Mouse (Mus musculus): ENCODE results near the gene Iapp.
"Not testable (repeated sequence)": the region's sequence is repeated elsewhere in the genome, so short reads cannot be mapped to it uniquely, and the experiment has no call there.

Iapp gene

DNA sequence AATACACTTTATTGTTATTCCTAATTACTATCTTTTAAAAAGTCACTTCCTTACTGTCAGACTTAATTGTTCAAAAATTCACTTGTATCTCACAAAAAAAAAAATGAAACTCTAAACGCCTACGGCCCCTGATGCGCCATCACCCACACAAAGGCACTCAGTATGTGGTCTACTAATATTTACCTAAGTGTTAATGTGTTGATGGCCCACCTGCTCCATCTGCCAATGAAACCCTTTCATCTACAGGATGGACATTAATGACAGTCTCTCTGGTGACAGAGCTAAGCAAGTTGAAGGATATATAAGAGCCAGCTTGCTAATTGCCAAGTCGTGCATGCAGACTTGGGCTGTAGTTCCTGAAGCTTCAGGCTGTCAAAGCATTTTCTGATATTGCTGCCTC lies at the start of gene Iapp:
TSS of gene Iapp (plus strand) at position 326 of the 400 bp plus-strand sequence.
- no peak for DNase-seq

DNA sequence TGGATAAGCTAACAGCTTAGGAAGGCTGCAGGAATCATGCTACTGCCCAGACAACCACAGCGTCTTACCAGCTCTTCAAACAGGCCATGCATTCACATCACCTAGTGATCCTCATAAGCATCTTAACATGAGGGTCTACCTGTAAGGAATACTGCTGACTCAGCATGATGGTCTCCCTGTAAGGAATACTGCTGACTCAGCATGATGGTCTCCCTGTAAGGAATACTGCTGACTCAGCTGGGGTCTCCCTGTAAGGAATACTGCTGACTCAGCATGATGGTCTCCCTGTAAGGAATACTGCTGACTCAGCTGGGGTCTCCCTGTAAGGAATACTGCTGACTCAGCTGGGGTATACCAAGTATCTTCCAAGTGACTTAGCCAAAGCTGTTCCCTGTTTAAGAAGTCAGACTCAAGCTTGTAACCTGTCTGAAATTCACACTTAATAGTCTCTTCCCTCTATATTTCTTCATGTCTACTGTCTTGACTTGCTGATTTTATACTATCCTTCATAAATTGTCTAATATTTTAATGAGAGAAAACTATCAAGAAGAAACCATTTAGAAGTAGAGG lies 47.4 kb upstream of the Iapp start:
- DNase-seq: not testable (repeated sequence)

DNA sequence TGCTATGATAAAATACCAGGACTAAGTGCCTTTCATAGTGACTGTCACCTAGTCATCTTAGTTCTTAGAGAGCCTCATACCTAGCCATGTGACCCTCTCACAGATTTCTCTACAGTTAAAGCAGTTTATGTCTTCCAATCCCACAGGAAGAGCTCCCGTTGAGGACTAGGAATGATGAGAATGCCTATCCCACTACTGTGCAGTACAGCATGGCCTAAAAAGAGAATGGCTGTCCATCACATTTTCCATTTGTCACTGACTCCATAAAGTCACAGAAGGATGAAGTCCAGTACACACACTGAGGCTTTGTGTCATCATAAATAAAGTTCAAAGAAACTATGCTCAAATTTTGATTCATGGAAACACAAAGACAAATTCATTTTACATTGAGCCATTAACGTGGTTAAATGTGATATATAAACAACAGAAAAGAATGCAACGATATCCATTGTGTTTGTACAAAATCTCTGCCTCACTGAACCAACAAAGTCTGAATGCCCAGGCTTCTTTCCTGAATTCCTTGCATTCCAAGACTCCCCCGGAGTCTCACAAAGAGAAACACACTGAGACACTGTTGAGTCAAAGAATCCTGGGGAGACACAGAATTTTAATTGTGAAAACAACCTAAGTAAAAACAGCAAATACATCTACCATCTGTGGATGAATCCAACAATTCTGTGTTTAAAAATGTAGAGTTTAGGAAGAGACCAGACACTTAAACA lies 22.3 kb upstream of the Iapp start:
- no peak for DNase-seq

DNA sequence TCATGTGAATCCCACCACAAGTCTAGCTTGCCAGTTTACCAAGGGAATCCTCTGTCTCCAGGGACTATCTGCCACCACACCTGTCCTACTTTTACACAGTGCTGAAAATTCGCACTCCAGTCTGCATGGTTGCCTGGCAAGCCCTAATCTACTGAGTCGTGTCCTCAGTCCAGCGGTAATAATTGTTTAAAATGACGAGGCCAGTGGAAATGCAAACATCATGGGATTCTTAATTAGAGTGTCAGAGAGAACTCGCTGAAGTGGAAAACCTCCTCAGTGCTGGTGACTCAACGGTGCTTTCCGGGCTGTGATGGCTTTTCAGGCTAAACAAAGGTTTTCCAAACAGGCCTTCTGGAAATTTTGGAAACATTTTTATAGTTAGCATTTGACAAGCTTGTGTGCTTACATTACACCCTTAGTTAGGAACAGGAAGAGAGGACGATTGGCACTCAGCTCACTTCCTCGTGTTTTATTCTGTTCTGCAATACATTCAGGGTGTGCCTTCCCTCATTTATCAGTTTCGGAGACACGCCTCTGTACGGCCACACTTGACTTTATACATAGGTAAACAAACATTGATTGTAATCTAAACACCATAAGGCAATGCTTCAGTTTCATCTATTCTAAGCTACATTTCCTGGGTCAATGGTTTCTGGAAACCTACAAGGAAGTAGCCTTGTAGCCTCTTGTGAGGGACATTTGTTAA lies 8.7 kb upstream of the Iapp start:
- no peak for DNase-seq

DNA sequence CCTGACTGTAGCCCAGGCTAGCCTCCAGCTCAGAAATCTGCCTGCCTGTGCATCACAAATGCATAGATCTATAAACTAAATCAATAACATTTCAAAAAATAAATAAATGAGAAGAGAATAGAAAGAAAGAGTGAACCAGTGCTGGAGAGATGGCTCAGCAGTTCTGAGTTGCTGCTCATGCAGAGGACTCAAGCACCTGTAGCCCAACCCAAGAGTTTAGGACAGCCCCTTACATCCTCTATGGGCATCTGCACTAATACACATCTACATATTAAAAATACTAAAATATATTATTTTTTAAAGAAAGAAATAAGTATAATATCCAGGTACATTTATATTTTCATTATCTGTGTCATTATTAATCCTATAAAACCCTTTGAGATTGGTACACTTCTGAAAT lies 6.9 kb downstream of the Iapp start:
- DNase-seq: no peak

DNA sequence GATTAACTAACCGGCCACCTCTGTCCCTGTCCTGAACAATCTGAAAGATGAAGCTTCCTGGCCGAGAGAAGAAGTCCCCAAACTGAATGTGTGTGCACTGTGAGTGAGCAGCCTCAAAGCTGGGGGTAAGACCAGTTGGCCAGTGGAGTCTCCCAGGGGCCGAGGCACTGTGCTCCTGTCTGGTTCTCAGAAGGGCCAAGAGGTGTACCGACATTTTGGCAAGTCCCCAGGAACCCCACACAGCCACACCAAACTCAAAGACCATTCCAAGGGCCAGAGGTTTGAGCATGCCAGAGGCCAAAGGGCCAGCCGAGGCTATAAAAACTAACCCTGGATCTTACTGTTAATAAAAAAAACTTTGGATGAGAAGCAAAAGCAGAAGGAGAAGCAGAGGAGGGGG lies 16.1 kb downstream of the Iapp start:
- no peak for DNase-seq

DNA sequence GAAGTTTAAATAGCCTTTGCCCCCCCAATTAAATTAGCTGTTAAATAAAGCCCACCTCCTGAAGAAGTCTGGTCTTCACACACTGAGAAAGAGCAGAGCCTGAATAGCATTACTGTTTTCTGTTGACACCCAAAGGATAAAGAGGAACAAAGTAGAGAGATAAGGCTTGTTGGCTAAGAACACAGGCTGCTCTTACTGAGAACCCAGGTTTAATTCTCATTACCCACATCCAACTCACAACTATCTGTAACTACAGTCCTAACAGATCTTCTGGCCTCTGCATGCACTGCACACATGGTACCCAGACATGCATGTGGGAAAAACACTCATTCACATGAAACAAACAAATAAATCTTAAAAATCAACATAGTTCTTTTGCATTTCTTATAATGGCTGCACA lies 18.9 kb downstream of the Iapp start:
- no peak for DNase-seq

DNA sequence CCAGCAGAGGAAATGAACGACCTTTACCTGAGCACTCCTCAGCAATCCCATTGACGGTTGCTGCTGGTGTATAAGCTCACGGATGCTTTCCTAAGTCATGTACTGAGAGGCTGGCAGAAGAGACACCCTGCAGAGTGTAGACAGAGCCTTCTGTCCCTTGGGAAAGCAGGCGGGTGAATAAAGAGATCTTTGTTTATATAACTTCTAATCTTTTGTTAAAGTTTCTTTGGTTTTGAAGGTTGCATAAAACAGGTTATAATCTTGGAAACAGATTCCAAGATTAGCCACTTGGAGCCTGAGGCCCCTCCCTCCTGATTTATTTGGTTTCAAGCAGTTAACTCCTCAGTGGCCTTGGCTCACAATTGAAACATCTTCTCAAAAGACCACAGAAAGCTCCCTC lies 24.7 kb downstream of the Iapp start, which contains the start of gene Slco1a5:
TSS of gene Slco1a5 (minus strand) at position 101 of the 400 bp plus-strand sequence.
- DNase-seq: no peak

DNA sequence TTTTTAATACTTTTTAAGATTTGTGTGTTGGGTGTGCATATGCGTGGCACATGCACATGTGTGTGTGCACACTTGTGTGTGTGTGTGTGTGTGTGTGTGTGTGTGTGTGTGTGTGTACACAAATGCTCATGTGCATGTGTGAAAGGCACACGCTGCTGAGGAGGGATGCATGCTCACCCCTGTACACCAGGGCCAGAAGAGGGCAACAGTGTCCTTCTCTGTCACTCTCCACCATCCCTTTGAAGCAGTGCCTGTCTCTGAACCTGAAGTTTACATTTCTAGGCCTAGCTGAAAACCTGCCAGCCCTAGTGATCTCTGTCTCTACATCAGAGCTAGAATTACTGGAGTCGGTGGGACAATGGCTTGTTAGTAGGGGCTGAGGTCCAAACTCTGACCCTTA lies 28.4 kb downstream of the Iapp start:
- no peak for DNase-seq

DNA sequence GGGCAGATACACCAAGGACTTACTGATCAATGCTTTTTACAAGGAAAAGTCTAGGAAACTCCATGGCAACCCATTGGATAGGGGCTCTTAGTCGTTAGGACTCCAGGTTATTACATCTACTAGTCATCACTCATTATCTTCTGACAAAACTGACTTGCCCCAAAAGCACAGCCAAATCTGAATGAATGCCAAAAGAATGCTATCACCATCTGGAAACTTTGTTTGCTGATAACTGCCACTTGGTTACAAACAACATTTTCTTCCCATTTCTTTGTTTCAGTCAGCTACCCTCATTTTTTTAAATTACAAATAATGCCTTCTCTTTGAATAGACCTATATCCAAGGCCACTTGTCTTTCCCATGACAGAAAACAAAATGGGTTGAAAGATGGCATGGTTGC lies 31.0 kb downstream of the Iapp start:
- DNase-seq: no peak

DNA sequence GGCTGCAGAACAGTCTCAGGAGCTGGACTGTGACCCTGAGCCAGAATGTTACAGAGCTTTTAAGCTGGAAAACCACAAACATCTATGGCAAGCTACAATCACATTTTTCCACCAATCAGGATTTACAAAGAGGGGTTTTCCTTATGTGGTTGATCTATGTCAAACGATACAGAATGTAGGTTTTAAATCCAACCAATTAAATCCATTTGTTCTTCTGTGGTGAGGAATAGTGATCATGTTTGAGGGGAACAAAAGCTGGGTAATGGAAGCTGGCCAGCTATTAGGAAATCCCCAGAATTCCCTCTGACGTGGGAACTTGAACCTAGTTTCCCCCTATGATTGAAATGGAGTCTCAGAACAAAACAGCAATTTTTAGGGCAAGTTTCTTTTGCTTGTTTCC lies 40.7 kb downstream of the Iapp start:
- DNase-seq: no peak

DNA sequence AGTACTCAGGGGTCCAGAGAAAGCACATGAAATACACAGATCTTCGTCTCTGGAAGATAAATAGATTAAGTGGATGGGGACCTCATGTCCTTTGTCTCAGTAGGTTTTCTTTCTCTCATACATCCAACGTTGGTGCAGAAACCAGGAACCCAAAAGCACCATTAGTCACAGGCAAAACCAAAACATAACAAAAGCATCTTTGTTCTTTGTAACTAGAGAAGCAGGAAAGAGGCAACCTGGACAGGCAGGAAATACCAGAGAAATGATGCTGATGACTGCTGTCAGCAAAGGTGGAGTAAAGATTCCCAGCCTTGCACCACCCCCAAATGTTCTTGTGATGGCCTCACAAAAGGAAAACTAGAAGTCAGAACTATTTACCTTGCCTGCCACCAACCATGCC lies 41.4 kb downstream of the Iapp start:
- DNase-seq: no peak

DNA sequence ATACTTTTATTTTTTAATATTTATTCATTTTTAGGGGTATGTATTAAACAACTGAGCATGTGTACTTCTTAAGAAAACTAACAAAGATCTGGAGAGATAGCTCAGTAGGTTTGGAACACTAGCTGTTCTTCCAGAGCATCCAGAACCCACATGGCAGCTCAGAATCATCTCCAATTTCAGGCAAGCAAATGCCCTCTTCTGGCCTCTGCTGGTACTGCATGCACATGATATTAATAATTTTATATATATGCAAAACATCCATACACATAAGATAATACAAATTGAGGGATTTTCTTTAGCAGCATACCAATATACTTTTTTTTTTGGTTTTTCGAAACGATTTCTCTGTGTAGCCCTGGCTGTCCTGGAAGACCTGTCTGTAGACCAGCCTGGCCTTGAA lies 45.3 kb downstream of the Iapp start:
- DNase-seq: peak; percentile 54

DNA sequence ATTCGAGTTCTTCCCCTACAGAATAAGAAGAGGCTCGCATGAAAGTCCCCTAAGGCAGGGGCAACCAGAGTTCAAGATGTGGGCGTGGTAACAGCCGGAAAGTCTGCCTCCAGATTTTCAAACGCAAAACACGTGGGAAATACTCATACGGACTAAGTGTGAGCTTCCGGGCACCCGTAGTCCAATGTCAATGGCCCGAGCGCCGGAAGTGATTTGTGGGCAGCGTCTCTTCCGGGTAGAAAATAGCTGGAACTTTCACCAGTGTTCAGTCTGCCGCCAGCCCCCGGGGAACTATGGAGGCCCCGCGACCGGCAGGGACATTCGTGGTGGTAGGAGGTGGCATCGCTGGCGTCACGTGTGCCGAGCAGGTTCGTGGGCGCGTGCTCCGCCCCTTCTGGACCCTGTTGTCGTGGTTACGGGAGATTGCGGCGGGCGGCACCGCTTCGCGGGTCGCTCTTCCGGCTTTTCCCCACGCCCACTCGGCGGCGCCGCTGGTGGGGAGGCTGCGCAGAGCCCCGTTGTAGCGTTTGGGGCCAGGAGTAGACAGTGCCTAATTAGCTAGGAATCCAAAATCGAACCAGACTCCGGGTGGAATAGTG lies 47.3 kb downstream of the Iapp start, which contains the start of gene Pyroxd1:
TSS of gene Pyroxd1 (plus strand) at position 215 of the 599 bp plus-strand sequence.
- DNase-seq: peak; percentile 87

DNA sequence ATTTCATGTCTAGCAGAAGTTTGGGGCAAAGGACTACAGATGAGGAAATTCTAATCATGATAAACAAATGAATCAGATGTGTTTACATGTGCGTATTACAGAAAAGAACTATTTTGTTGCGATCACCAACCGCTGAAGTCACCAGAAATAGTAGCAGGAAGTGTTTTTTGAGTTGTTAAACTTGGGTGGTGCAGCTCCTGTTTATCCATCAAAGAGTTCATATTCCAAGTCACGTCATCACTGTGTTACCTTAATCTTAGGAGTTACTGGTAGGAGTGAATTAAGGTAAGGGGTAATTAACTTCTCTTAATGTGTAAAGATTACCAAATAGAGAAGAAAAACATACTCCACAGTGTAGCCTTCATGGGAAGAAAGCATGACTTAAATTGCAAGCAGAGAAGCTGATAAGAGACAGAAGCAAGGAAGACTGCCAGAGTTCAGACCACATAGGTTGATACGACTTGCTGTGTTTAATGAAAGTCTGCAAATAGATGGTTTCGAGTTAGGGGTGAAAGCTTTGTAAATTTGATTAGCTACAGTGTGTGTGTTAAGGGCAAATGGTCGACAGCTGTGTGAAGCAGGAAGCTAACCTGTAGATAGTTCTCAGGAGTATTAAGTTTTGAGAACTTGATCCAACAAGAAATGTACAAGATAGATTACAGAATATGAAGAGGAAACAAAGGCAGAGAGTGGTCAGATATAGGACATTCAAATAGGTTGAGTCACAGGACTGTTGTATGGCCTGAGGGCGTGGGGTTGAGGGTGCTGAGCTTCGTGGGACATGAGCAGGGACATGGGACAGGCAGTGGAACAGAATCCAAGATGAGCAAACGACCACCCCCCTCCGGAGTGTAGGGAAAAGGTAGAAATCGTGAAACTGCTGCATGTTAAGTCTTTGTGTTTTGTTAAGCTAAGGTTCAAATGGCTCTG lies 48.2 kb downstream of the Iapp start:
- no peak for DNase-seq

DNA sequence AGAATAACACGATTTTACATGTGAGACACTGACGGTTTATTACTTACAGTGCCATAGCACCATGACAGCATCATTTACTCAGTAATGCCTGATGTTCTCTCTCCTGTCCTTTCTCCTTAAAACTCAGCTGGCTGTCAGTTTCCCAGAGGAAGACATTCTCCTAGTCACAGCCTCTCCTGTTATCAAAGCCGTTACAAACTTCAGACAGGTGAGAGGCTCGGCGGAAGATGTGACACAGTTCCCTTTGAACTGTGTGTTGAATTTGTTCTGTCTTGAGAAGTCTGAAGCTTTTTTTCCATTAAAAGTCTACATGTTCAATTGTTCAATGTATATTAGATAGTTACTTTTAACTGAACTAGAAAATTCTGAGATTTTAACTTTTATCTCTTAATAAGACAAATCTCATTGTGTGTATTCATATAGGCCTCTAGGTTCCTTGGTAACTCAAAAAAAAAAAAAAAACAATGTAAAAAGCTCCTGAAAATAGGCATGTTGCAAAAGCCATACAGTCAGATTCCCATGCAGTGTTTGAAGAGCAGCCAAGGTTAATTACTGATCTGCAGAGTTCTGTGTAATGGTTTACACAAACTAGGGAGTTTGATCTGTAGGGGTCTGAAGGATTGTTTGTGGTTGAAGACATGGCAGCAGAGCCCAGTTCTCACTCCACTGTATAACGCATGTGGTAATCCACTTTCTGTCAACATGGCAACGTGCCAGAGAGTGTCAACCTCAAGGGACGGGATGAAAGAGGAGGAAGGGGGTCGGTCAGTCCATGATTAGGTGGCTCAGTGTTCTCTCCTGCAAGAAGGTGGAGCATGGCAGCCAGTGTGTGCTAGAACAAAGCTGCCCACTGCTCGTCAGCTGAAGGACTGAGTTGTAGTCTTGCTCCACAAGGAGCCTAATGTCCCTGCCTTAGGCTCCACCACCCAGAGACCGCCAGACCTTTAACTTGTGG lies 49.5 kb downstream of the Iapp start:
- DNase-seq: no peak

DNA sequence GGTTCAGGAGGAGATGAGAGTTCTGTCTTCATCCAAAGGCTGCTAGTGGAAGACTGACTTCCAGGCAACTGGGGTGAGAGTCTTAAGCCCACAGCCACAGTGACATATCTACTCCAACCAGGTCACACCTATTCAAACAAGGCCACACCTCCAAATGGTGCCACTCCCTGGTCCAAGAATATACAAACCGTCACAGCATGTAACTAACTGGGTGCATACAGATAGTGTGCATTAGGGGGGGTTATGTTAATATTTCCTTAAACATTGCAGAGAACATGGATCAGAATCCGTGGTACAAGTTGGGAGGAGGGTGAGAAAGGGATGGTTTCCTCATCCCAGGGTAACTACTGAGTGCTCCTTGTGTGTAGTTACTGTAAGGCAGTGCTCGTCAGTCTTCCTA lies 53.9 kb downstream of the Iapp start:
- not testable (repeated sequence) for DNase-seq
